Mouse (Mus musculus) embryonic facial prominence, embryonic 13.5 days (tissue): ENCODE measurements around the gene 2300003K06Rik. TPM values are rescaled to one million over a fixed set of nuclear protein-coding genes. Genes with fewer than 3 reads are reported as not detected.
"Not testable (repeated sequence)": the region's sequence is repeated elsewhere in the genome, so short reads cannot be mapped to it uniquely, and the experiment has no call there.

Experiments
- ATAC-seq: fragments of 200-750 bp; cut with Nextera tagmentation; 2 replicates; pipeline ENCODE4 v1.8.0; 2017; ENCODE audit warnings: low read depth; ENCODE audit not compliant: insufficient number of reproducible peaks, insufficient read depth, low FRiP score, low TSS enrichment
- H3K27ac ChIP-seq: fragments of 300-500 bp; sonication (generic); 2 replicates; pipeline ENCODE4 v1.5.1; 2015; ENCODE audit warnings: moderate library complexity, mild to moderate bottlenecking, inconsistent platforms
- H3K27me3 ChIP-seq: fragments of 300-500 bp; sonication (generic); 2 replicates; pipeline ENCODE4 v1.6.1; 2015; ENCODE audit warnings: mild to moderate bottlenecking, inconsistent platforms
- H3K36me3 ChIP-seq: fragments of 300-500 bp; sonication (generic); 2 replicates; pipeline ENCODE4 v1.6.1; 2015; ENCODE audit warnings: mild to moderate bottlenecking, inconsistent platforms
- H3K4me1 ChIP-seq: fragments of 300-500 bp; sonication (generic); 2 replicates; pipeline ENCODE4 v1.6.1; 2015; ENCODE audit warnings: inconsistent platforms
- H3K4me2 ChIP-seq: fragments of 300-500 bp; sonication (generic); 2 replicates; pipeline ENCODE4 v1.6.1; 2015; ENCODE audit warnings: moderate library complexity, mild to moderate bottlenecking, inconsistent platforms
- H3K4me3 ChIP-seq: fragments of 300-500 bp; sonication (generic); 2 replicates; pipeline ENCODE4 v1.5.1; 2015; ENCODE audit warnings: mild to moderate bottlenecking, inconsistent platforms
- H3K9ac ChIP-seq: fragments of 300-500 bp; sonication (generic); 2 replicates; pipeline ENCODE4 v1.6.1; 2015; ENCODE audit warnings: mild to moderate bottlenecking, inconsistent platforms
- H3K9me3 ChIP-seq: fragments of 300-500 bp; sonication (generic); 2 replicates; pipeline ENCODE4 v1.6.1; 2016; ENCODE audit warnings: inconsistent platforms
- WGBS: fragments of 180-500 bp; shearing (Covaris S2); methylation state at CpG from one replicate; pipeline ENCODE4 v1.1.7; 2015; ENCODE audit warnings: mixed read lengths; 5-methylcytosine and 5-hydroxymethylcytosine counted together
- polyA plus RNA-seq: library from polyadenylated mRNA; unstranded; fragments of >200 nt; fragmentation: Nextera tagmentation; extraction: Ambion mirVana; gene quantifications from 2 replicates; pipeline ENCODE4 v1.2.1, GENCODE M21; 2015

Gene 2300003K06Rik
- not detected in 2 replicates for polyA plus RNA-seq

DNA sequence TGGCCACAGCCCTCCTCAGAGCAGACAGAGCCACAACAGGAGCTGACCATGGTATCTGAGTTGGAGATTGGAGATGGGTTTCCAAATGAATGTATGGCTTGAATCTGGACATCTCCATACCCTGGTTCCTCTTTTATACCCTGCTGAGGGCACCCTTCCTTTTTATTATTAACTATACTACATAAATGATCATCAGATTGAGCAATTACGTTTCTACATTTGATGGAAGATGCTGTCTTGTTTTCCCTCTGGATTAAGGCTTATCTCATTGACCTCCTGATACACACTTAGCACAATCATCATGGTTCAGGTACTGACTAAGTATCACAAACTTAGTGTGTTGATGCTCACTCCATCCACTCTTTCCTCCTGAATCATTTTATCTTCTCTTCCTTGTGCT lies at the start of gene 2300003K06Rik:
Gene 2300003K06Rik (minus strand): TSS at position 101 of the 400 bp plus-strand sequence.
- no peaks in the 10 kb centered on the region for H3K27me3 ChIP-seq
- no peaks in the 10 kb centered on the region for H3K4me1 ChIP-seq
- no peak within 1 kb of the TSS for H3K4me2 ChIP-seq
- H3K4me3 ChIP-seq: no peak within 1 kb of the TSS
- 77% methylated on average over 1 of the region's 1 CpGs for WGBS
- no peak within 1 kb of the TSS for H3K9ac ChIP-seq
- no peak within 1 kb of the TSS for H3K27ac ChIP-seq
- H3K36me3 ChIP-seq: no peaks in the 10 kb centered on the region
- no peaks in the 10 kb centered on the region for H3K9me3 ChIP-seq
- no peak for ATAC-seq

DNA sequence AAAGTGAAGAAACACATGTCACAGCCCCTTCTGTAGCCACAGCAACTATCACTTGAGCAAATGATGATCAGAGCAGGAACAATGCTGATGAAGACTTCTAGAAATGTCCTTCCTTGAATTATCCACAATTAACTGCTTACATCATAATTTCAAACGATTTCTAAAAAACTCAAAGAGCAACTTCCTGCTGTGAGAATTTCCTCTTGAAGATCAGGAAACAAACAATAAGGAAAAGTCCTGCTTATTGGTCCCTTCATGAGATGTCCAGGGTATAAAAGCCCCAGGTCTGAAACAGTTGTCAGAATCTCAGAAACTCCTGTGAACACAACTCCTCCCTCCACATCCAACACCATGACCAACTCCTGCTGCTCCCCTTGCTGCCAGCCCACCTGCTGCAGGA lies 41.0 kb upstream of the 2300003K06Rik start, which contains the start of gene Gm11567:
Gene Gm11567 (plus strand): TSS at position 301 of the 400 bp plus-strand sequence.
- not testable (repeated sequence) for H3K27ac ChIP-seq, H3K9ac ChIP-seq, H3K4me2 ChIP-seq, H3K4me1 ChIP-seq, H3K4me3 ChIP-seq, ATAC-seq, H3K27me3 ChIP-seq, H3K36me3 ChIP-seq, H3K9me3 ChIP-seq
- 46% methylated on average over 1 of the region's 1 CpGs for WGBS

DNA sequence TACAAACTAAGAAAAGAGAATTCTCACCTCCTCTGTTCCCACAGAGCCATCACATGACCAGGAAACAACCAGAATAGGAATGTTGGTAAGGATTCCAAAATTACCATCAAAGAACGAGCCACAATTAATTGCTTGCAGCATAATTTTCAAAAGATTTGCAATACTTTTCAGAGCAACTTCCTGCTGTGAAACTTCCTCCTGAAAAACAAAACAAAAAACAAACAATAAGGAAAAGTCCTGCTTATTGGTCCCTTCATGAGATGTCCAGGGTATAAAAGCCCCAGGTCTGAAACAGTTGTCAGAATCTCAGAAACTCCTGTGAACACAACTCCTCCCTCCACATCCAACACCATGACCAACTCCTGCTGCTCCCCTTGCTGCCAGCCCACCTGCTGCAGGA lies 35.2 kb upstream of the 2300003K06Rik start, which contains the start of gene Krtap9-1:
Gene Krtap9-1 (plus strand): TSS at position 301 of the 400 bp plus-strand sequence.
- H3K4me2 ChIP-seq, ATAC-seq, H3K9me3 ChIP-seq: not testable (repeated sequence)

DNA sequence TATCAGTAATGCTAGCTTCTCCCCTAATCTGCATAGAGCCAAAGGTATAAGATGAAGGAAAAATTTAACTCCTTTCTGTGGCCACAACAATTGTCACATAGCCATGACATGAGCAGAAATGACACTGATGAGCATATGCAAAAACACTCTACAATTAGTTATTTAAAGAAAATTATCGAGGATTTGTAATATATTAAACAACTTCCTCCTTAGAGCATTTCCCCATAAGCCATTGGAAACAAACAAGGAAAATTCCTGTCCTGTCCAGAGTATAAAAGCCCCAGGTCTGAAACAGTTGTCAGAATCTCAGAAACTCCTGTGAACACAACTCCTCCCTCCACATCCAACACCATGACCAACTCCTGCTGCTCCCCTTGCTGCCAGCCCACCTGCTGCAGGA lies 26.3 kb upstream of the 2300003K06Rik start, which contains the start of gene Gm11559:
Gene Gm11559 (plus strand): TSS at position 301 of the 400 bp plus-strand sequence.
- not testable (repeated sequence) for H3K27ac ChIP-seq, H3K9ac ChIP-seq, H3K4me3 ChIP-seq, H3K9me3 ChIP-seq, H3K36me3 ChIP-seq, H3K4me2 ChIP-seq, H3K4me1 ChIP-seq, H3K27me3 ChIP-seq, ATAC-seq
- WGBS: 58% methylated on average over 1 of the region's 1 CpGs

More for the DNA sequence above, 35.2 kb upstream of the 2300003K06Rik start, which contains the start of gene Krtap9-1:
- H3K27me3 ChIP-seq, H3K9ac ChIP-seq, H3K4me3 ChIP-seq, H3K4me1 ChIP-seq, H3K27ac ChIP-seq, H3K36me3 ChIP-seq: not testable (repeated sequence)
- 62% methylated on average over 1 of the region's 1 CpGs for WGBS

DNA sequence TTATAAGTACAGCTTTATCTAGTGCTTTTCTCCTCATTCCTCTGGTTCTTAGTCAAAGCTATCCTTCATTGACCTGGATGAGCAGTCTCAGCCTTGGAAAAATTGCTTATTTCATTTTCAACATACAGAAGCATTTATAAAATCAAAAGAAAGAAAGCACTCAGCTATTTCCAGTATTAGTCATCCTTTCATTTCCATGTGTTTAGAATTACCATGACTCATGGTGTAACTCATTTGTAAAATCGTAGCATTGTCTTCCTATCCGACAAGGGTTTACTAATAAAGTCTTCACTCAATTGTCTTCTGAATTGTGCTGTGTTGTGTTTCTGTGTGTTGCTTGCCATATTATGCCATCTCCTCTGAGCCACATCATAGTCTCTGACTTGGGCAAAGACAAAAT lies 20.9 kb upstream of the 2300003K06Rik start:
- no peak overlapping the region for H3K9ac ChIP-seq
- no peak overlapping the region for H3K4me3 ChIP-seq
- no peak for ATAC-seq
- no peak overlapping the region for H3K4me2 ChIP-seq
- no peaks in the 10 kb centered on the region for H3K4me1 ChIP-seq
- H3K27ac ChIP-seq: no peak overlapping the region
- no peaks in the 10 kb centered on the region for H3K9me3 ChIP-seq
- no peaks in the 10 kb centered on the region for H3K27me3 ChIP-seq
- H3K36me3 ChIP-seq: no peaks in the 10 kb centered on the region
- 53% methylated on average over 2 of the region's 2 CpGs for WGBS

DNA sequence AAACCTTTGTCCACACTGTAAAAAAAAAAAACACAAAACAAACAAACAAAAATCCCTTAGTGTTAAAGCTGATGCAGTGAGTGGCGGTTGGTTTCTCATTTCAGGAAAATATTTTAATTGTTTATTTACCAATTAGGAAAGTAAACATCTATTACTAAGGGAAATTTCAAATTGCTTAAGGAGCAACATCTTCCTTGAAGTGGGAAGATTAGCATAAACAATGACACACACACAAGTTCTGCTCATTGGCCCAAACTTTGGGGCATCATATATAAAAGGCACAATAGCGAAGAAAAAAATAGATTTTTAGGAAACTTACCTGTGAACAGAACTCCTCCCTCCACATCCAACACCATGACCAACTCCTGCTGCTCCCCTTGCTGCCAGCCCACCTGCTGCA lies 19.8 kb upstream of the 2300003K06Rik start, which contains the start of gene Gm11568:
Gene Gm11568 (plus strand): TSS at position 301 of the 400 bp plus-strand sequence.
- no peak within 1 kb of the TSS for H3K4me3 ChIP-seq
- H3K27me3 ChIP-seq: no peaks in the 10 kb centered on the region
- no peaks in the 10 kb centered on the region for H3K36me3 ChIP-seq
- H3K27ac ChIP-seq: no peak within 1 kb of the TSS
- no peak for ATAC-seq
- H3K4me1 ChIP-seq: no peaks in the 10 kb centered on the region
- H3K9me3 ChIP-seq: no peaks in the 10 kb centered on the region
- no peak within 1 kb of the TSS for H3K9ac ChIP-seq
- H3K4me2 ChIP-seq: no peak within 1 kb of the TSS
- WGBS: 88% methylated on average over 2 of the region's 2 CpGs

DNA sequence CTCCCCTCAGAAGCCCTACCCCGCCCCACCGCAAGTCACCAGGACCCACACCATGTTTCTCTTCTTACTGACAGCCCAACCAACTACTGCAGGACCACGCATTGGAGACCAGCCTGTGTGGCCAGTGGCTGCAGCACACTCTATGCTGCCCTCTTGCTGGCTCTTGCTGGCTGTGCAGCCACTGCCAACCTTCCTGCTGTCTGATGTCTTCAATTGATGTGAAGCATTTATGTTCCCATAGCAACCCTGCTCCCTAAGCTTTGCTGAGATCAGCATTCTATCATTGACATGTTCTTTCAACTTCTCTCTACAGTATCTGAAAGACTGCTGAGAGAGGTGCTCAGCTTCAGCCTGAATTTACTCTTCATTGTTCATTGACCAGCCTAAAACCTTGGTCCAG lies 16.3 kb upstream of the 2300003K06Rik start:
- no peak for ATAC-seq
- no peaks in the 10 kb centered on the region for H3K9me3 ChIP-seq
- H3K4me1 ChIP-seq: no peaks in the 10 kb centered on the region
- no peak overlapping the region for H3K4me3 ChIP-seq
- no peak overlapping the region for H3K4me2 ChIP-seq
- H3K9ac ChIP-seq: no peak overlapping the region
- no peak overlapping the region for H3K27ac ChIP-seq
- H3K36me3 ChIP-seq: no peaks in the 10 kb centered on the region
- no peaks in the 10 kb centered on the region for H3K27me3 ChIP-seq
- WGBS: 64% methylated on average over 3 of the region's 3 CpGs

DNA sequence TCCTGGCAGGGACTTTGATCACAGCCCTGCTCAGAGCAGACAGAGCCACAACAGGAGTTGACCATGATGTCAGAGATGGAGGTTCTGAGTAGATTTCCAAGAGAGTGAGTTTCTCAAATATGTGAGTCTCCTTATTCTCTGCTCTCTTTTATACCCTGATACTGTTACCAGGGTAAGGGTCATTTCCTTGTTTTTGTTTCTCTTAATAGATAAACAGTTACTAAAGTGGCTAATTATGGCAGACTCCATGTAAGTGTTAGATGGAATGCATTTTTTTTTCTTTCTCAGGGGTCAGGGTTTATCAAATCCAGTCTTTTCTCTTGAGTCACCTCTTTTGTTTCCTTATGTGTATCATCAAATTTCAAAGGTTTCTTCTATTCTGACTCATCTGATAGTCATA lies 13.6 kb upstream of the 2300003K06Rik start, which contains the start of gene Krtap4-16:
Gene Krtap4-16 (minus strand): TSS at position 101 of the 400 bp plus-strand sequence.
- no peak within 1 kb of the TSS for H3K27ac ChIP-seq
- no peak within 1 kb of the TSS for H3K4me3 ChIP-seq
- no peak within 1 kb of the TSS for H3K4me2 ChIP-seq
- H3K36me3 ChIP-seq: no peaks in the 10 kb centered on the region
- no peak for ATAC-seq
- H3K27me3 ChIP-seq: no peaks in the 10 kb centered on the region
- no peak within 1 kb of the TSS for H3K9ac ChIP-seq
- no peaks in the 10 kb centered on the region for H3K4me1 ChIP-seq
- no peaks in the 10 kb centered on the region for H3K9me3 ChIP-seq

DNA sequence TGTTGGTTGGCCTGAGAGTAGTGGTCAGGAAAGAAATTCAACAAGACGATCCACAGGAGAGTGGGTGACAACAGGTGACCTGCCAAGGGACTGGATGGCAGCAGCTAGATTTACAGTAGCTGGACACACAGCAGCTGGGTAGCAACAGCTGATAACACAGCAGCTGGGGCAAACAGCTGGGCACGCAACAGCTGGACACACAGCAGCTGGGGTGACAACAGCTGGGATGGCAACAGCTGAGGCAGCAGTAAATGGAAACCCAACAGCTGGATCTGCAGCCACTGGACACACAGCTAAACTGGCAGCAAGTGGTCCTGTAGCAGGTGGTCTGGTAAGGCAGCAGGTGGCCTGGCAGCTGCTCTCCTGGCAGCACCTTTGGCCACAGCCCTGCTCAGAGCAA lies 8.9 kb upstream of the 2300003K06Rik start:
- Histone ChIP-seq H3K9me3 (no peaks in the 10 kb centered on the region), H3K9ac (no peak overlapping the region), H3K27ac (no peak overlapping the region), H3K27me3 (no peaks in the 10 kb centered on the region), H3K36me3 (no peaks in the 10 kb centered on the region), H3K4me3 (no peak overlapping the region), H3K4me1 (no peaks in the 10 kb centered on the region), H3K4me2 (no peak overlapping the region)
- no peak for ATAC-seq
- WGBS: 92% methylated on average over 2 of the region's 2 CpGs

DNA sequence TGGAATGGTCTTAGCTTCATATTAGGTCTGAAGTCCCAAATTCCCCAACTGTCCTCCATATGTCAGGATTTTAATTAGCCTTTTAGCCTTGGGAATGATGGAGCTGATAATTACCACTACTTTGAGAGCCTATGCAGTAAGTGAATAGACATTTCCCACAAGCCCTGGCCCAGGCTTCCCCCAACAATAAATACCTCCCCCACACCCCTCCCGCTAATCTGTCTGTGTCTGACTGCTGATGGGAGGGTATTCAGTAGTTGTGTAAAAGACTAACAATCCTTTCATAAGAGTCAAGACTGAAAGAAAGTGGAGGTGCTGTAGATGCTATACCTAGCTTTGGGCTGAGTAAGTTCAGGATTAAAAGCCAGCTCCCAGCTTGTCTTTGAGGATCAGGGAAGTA lies 4.3 kb upstream of the 2300003K06Rik start:
- no peaks in the 10 kb centered on the region for H3K27me3 ChIP-seq
- no peaks in the 10 kb centered on the region for H3K9me3 ChIP-seq
- H3K27ac ChIP-seq: no peak overlapping the region
- no peak overlapping the region for H3K9ac ChIP-seq
- no peak for ATAC-seq
- no peak overlapping the region for H3K4me3 ChIP-seq
- no peak overlapping the region for H3K4me2 ChIP-seq
- H3K36me3 ChIP-seq: no peaks in the 10 kb centered on the region
- no peaks in the 10 kb centered on the region for H3K4me1 ChIP-seq
- 85% methylated on average over 1 of the region's 1 CpGs for WGBS

DNA sequence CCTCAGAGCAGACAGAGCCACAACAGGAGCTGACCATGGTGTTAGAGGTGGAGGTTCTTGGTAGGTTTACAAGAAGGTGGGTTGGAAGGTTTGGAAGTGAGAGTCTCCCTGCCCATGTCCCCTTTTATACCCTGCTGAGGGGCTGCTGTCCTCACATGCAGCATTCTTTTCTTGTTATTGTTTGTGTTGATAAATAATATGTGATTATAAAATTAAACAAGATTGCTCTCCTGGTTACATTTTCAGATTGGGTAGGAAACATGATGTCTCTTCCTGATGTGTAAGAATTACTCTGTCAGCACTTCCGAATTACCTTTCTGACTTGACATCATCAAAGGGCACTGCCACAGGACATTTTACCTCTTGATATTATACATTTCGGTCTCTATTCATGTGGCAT lies 22.3 kb downstream of the 2300003K06Rik start, which contains the start of gene Gm11564:
Gene Gm11564 (minus strand): TSS at position 101 of the 400 bp plus-strand sequence.
- not testable (repeated sequence) for H3K4me1 ChIP-seq, H3K27ac ChIP-seq, H3K9ac ChIP-seq, ATAC-seq, H3K4me3 ChIP-seq, H3K27me3 ChIP-seq, H3K4me2 ChIP-seq, H3K9me3 ChIP-seq, H3K36me3 ChIP-seq
- 73% methylated on average over 2 of the region's 2 CpGs for WGBS

DNA sequence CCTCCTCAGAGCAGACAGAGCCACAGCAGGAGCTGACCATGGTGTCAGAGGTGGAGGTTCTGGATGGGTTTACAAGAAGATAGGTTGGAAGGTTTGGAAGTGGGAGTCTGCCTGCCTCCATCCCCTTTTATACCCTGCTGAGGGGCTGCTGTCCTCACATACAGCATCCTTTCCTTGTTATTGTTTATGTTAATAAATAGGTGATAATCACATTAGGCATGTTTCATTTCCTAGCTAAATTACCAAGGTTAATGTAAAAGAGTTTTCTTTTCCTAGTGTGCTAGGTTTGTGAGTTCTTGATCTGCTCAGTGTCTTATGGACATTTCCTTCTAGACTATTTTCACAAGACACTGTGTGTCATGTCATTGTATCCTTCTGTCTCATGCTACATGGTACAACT lies 28.1 kb downstream of the 2300003K06Rik start, which contains the start of gene Krtap4-13:
Gene Krtap4-13 (minus strand): TSS at position 101 of the 400 bp plus-strand sequence.
- H3K27ac ChIP-seq, H3K36me3 ChIP-seq, H3K27me3 ChIP-seq, H3K4me1 ChIP-seq, H3K9ac ChIP-seq, H3K4me2 ChIP-seq, H3K4me3 ChIP-seq, ATAC-seq, H3K9me3 ChIP-seq: not testable (repeated sequence)
